Mouse (Mus musculus): ENCODE data around the gene Foxo3.

Foxo3 gene

DNA sequence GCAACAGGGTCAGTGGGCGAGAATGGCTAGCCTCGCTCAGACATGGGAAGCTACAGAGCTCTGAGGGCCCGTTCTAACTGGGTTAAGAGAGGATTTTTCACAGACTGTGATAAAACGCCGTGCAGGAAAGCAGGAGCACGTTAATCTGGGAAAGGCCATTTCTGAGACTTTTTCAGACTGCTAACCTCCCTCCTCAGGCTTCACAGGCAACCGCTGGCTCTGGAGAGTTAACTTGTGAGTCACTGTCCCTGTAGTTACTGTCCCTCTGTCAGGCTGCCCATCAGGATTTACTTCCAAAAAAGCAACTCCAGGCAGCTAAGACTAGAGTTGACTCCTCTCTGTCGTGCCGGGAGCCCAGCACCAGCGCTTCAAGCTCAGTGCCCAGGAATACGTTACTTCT is 54.6 kb downstream of the Foxo3 start:
- no peak for DNase-seq

DNA sequence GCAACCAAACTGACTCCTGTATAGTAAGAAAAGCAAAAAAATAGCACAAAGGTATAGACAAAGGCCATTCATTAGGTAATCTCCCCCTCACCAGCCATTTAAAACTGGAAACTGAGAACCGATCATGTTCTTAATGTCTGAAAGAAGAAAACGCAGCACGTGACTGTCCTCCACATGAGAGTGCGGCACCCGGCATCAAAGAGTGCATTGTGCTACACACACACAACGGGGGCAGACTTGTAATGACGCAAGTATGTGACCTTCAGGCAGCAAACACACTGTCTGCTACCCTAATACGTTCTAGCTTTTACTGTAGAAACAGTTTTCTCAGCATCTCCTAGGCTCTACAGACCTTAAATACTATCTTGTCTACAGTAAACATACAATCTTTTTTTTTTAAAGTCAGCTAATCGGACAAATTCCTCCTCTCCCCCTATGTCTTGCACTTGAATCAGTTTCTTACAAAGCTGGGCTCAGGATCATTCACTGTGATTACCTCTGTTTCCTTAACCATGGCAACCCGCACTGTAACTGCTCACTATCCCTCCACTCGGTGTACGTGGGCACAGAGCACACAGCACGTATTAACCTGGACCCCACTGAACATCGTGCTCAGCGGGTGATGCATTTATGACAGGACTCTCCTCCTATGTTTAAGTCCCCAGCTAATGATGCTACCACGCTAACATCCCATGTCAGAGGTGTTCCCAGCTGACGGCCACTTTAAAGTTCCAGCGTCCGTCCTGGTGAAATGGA is 55.2 kb downstream of the Foxo3 start:
- DNase-seq = no peak

DNA sequence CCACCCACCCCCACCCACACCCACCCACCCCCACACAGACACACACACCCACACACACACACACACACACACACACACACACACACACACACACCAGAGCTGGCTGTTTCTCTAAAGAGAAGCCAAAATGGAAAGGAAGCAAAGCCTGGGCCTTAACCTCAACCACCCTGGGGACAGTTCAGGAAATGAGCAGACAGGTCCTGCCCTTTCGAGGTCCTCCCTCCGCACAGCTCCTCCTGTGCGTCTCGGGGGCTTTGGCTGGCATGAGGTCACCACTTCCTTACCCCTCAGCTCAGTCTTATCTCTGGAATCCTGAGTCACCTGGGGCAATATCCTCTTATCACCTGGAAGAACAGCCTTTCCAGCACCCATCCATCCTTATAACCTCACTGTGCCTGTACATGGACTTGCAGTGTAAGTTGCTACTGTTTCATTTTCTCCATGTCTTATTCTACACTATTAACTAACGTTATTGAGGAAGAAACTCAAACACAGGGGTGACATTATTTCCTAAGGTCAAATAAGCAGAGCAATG is 56.1 kb downstream of the Foxo3 start:
- no peak for DNase-seq

DNA sequence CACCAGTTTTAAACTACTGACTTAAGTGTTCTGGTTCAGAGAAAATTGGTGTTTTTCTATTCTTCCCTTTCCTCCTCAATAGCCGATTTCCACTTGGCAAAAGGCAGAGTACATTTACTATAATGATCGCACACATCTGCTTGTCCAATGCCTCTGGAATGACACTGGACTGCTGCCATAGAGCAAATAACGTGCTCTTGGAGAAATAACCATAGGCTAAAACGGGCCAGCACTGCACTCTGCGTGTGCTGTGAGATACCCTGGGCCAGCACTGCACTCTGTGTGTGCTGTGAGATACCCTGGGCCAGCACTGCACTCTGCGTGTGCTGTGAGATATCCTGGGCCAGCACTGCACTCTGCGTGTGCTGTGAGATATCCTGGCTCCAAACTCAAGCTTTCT is 65.1 kb downstream of the Foxo3 start:
- DNase-seq = no peak

DNA sequence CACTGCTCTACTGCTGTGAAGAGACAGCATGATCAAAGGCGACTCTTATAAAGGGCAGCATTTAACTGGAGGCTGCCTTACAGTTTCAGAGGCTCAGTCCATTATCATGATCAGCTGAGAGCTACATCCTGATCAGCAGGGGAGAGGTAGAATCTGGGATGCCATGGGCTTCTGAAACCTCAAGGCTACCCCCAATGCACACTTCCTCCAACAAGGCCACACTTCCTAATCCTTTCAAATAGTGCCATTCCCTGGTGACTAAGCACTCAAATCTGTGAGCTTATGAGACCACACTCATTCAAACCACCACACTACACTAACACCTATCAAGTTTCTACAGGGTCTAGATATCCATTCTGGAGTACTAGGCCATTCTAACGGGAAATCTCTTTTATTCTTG is 65.9 kb downstream of the Foxo3 start:
- no peak for DNase-seq

DNA sequence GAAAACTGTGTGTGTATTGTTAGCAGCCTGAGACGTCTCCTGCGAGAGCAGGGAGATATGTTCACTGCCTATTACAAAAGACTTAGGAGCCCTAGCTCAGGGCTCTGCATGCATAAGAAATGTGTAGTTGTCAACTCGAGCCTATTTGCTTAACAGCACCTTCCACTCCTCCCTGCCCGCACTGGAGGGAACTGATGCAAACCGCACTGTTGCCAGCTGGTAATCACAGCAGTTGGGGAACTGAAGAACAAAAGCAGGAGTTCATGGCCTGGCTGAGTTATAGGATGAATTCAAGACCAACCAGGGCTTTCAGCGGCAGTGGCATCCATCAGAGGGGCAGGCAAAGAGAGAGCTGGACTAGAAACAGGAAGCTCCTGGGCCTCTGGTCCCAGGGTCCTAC is 66.7 kb downstream of the Foxo3 start:
- no peak for DNase-seq

DNA sequence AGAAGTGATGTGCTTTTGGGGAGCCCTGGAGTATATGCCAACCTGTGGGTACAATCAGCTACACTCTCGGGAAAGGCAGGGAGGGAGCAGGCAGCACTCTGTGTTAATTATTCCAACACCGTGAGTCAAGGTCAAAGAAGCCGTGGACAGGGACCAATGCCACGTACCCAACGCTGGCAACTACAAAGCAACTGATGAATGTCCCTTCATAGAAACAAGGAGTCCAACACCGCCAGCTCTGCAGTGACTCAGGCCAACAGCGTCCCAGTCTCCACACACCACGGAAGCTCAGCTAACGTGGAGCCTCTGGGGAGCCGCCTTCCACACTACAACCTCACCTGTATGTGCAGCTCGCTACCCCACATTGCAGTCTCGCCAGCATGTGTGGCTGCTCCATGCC is 68.9 kb downstream of the Foxo3 start:
- no peak for DNase-seq

DNA sequence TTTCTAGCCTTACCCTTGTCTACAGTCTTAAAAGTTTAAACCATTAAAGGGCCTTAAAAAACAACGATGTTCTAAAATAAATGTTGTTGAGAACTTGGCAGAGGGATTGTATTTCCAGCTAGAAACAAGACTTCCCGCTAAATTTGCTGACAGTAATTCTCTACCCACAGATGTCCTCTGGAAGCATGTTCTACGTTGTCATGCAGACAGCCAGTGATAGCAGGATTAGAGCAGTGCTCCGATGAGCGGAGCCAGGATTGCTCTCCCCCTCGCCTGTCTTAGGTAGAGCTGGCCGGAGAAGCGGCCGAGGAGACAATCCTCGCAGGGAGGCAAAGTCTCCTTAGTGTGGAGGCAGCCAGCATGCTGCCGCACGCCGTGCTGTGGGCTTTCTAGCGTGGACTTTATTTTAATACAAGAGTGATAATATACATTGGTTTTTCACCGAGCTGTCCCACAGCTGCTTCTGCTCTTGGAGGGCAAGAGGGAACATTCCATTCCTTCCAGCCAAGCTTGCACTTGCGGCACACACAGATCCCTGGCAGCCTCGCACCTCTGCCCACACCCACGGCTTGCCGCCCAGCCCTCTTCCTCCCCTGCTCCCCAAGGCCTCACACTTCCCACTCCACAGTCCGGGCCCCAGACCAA is 71.7 kb downstream of the Foxo3 start:
- DNase-seq = no peak

DNA sequence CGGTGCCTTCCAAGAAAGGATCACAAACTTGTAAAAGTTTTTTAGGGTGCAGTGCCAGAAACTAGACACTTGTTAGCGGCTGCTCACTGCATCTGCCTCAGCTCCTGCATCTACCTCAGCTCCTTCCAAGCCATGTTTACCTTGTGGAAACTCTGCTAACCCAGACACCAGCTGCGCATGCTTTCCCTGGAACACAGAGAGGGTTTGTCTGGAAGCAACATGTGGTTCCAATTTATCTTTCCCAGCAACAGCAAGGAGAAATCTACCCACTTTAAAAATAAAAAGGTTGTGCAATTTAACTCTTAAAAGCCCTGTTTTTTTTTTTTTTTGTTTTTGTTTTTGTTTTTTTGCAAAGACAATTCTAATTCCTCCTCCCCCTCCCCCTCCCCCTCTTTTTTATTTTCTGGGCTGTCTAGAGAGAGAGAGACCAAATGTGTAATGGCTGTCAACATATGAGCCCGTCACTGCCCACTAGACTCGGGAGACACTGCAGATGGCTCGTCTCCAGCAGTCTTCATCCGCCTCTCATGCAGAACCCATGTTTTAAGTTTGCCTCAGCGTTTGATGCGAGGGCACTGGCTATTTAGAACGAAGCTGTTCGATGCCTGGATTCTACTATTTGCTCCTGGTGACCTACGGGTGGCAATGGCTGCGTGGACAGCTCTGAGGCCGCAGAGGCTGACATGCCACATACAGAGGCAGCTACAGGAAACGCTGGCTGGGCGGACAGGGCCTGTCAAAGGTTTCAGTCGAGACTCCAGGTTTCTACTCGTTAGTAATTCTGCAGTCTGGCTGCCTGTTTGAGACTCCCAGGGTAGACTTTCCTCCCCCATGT is 73.0 kb downstream of the Foxo3 start:
- DNase-seq = no peak

DNA sequence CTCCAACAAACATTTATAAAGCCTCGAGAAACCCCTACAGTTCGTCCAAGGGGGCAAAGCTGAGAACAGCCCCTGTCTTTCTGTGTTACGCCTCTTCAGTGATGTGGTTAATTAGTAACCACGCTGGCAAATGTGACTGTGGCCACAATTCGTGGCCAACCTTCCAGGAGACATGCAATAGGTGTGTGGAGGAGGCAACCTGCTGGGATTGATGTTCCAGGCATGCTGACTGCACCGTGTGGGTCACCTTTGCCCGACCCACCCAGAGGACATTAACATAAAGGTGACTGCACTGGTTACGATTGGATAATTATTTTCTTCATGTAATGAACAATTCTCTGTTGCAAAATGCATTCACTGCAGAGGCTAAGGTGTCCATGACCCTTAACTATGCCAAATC is 74.0 kb downstream of the Foxo3 start:
- no peak for DNase-seq

DNA sequence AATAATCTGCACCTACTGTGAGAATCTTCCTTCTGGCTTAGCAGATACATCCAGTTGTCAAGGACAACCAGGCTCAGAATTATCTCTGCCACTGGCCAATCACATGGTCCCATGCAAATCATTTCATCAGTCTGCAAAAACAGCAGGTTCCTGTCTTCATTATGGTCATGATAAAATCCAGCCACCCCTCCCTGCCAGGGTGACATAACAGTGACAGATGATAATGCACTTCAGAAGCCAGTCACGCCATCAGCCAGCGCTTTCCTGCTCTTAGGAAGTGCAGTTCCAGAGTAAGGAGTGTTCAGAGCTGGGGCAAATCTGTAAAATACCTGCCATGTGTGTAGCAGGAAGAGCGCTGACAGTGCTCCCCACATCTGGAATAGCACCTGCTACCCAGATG is 77.1 kb downstream of the Foxo3 start:
- no peak for DNase-seq

DNA sequence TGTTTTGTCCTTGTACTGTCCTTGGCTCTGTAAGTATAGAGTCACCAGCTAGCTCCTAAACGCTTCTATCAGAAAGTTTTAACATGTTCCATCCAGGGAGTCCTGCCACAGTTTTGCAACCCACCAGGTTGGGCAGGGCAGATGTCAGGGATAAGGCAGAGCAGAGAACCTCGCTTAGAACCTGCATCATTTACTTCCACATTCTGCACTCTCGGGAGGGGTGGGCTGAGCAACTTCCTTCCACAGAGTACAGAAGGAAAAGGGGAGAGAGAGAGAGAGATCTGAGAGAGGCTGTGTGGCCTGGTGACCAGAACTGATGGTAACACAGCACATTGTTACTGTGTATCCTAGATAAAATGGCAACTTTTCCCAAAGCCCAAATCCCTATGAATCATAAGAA is 77.9 kb downstream of the Foxo3 start:
- no peak for DNase-seq

DNA sequence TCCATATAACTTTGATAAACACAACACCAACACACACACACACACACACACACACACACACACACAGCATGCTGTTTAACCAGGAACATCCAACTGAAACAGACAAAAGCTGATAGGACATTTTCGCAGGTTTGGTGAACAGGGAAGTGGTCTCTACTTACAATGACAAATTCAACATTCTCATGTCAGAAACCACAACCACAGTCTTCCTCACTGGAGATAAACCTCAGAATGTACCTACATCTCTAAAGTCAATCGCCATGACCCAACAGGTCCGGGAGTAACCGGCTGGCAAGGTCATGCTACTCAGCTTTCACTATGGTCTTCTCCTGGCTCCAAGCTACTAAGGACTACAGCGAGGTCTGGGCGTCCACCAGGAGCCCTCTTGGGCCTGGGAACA is 81.8 kb downstream of the Foxo3 start:
- no peak for DNase-seq

DNA sequence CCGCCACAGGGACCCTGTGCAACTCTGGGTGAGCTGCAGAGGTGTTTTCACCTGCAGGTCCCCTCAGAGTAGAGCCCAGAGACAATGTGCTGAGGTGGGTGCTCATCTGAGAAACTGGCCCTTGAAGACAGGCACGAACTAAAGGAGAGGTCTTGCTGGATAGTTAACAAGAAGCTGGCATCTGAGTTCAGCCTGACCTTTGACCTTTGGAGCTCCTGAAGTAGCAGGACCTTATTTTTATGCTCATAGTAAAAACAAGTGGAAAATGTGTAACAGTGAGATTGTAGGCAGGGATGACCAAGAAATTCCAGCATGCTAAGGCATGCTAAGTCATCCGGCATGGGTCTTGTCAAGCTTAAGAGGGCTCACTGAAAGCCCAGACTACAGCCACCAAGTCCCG is 82.6 kb downstream of the Foxo3 start:
- no peak for DNase-seq

DNA sequence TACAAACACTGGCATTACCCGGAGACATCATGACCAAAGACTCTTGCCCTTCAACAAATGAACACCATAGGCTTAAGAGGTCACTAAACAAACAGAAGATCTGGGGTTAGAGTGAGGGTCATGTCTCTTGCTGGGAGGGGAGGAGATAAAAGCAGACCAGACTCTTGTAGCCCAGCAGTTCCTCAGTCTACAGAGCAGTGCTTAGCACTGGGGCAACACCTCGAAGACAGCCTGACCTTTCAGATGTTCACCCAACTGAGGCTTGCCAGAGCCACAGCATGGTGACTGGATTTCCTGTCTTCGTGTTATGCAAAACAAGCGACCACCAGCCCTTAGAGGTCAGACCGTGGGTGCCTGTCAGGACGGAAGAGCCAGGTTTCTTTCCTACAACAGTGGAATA is 83.6 kb downstream of the Foxo3 start:
- no peak for DNase-seq

DNA sequence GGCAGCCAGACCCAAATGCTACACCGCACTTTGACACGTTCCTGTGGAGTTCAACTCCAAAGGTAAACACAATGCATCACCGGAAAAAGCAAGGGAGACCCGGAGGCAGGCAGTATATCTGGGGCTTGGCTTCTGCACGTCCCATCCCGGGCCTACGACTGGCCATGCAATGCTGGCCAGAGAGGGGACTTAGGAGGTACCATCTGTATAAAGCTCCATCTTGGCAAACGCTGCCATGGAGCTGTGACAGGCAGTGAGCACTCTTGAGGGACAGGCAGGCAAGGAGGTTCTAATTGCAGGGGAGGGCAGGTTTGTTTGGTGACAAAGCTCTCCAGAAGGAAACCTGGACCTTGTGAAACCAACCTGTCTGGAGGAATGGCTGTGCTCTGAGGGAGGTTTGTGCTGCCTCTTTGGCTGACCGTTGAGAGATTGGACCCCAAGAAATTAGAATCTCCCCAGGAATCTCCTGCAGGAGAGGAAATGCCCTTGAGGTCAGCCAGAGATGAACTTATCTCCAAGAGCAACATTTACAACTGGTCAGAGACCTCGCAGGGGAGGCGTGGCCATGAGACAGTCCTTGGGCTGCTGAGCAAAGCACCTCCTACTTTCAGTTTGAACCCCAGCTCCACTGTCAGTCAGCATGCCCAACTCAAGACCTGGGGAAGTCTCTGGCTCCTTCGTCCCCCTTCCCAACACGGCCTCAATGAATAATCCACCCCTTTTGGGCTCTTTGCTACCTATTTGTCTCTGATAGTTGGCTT is 86.7 kb downstream of the Foxo3 start:
- peak; percentile 59 for DNase-seq

DNA sequence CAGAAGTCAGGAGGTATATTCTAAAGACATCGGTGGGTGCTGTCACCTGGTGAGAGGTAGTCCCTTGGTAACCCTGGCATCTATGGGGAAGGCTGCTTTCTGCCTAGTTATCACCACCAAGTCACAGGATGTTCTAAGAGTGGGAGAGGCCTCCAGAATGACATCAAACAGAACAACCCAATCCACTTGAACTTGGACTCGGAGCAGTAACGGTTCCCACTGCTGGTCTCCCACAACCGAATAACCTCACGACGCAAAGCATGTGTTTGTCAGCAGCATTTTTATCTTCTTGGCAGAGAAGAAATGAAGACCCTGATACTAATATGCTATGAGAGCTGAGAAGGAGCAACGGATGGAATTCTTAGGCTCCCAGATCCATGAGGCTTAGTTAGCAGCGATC is 87.5 kb downstream of the Foxo3 start:
- DNase-seq = no peak

DNA sequence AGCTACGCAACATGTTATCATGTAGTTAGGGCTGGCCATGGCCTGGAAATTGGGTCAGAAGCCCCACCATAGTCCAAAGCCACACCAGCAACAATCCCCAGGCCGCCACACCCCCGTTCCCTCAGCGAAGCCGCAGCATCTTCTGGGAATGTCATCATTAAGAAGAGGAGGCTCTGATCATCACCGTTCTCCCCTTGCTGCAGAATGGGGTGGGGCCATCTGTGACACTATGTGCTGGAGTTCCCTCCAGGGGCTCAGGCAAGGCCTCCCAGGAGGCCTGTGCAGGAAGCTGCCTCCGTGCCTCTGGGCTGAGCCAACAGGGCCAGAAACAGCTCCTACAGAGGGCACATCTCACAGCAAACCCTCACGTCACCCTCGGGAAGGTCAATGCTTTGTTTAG is 88.5 kb downstream of the Foxo3 start:
- no peak for DNase-seq

DNA sequence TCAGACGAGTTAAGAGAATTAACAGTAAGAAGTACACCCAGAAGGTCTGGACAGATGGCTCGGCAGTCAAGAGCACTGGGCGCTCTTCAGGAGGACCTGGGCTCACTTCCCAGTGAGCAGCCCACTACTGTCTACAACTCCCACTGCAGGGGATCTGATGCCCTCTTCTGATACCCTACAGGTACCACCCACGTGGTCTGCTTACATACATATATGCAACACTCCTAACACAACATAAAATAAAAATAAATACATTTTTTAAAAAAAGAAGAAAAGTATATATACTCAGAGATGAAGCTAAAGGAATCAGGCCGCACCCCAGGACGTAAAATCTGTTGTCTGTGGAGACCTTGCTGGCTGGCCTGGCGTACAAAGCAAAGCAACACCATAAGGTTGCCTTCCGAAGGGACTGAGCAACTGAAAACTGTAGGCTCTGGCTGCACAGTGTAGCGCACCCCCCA is 89.6 kb downstream of the Foxo3 start:
- peak; percentile 68 for DNase-seq

DNA sequence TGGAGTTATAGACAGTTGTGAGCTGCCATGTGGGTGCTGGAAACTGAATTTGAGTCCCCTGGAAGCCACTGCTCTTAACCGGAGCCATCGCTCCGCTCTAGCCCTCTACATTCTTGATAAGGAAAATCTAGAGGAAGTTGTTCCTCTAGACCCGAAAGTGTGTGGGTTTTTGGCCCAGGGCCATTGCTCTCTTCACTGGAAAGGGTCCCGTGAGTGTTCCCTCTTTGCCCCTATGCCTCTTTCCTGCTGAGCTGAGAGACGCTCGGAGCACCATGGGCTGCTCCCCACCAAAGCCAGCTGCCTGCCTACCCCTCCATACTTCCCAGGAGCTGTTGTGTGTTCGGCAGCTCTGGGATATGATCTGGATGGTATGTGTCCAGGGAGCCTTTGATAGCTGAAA is 96.2 kb downstream of the Foxo3 start:
- no peak for DNase-seq

DNA sequence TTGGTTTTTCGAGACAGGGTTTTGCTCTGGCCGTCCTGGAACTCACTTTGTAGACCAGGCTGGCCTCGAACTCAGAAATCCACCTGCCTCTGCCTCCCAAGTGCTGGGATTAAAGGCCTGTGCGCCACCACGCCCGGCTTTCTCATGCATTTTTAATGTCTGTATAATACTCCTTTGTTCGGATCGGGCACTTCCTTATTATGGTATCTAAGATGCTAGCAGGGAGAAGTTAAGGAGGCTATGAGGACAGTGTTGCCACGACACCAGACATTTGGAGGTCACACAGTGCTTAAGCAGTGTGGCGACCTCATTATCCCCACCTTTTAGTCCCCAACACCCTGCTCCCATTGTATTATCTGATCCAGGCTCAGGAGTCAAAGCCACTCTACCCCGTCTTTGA is 97.8 kb downstream of the Foxo3 start:
- DNase-seq = no peak

DNA sequence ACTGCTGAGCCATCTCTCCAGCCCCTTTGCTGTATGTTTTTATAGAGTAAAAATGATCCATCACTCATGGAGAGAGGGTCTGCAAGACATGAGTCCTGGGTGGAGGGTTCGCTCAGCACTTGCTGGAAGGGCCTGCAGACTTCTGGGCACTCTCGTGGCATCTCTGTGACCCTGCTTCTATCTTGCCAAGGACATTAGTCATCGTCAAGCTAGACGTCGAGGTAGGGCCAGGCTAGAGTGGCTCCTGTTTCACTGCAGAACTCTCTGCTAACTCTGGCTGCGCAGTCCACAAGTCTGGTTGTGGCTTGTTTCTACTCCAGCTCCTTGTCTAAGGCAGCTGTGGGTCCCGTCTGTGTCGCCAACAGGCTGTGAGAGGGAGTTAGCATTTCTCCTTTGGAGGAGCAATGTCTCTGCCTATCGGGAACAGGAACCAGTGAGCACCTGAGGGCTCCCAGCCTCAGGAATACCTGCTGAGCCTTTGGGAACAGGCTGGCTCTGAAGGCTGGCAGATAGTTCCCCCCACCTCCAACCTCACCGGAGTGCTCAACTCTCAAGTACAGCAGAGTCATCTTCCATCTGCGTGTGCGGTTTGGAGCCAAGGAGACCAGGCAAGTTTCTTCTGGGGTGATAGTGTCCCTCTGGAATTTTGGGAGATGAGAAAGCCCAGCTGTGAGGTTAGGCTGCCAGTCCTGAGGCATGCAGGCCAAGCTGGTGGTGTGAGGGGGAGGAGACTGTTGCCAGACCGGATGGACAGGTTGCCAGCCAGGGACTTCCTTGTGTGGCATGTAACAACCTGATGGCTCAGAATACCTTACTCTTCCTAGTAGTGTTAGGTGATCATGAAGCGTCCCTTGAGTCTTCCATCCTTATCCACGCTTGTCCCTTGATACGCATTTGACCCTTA is 98.5 kb downstream of the Foxo3 start:
- no peak for DNase-seq

All from cerebellum, adult 11 months (tissue).